Mouse (Mus musculus) megakaryocyte, adult 5-6 weeks (primary cell): ENCODE data around the gene Lrrc74b. TPM values are rescaled to one million over a fixed set of nuclear protein-coding genes. Genes with fewer than 3 reads are reported as not detected.
"Not testable (repeated sequence)": the region's sequence is repeated elsewhere in the genome, so short reads cannot be mapped to it uniquely, and the experiment has no call there.

Experiments
- ATAC-seq: 2 replicates; pipeline ENCODE4 v1.8.0; 2016; ENCODE audit warnings: mild to moderate bottlenecking, inconsistent platforms; ENCODE audit not compliant: poor library complexity, severe bottlenecking
- total RNA-seq, 2 experiments: library from RNA; stranded (forward) in 1 of 2; stranded (reverse) in 1 of 2; fragments of 153-499, 151-499 nt in 1 of 2; fragments of 221-1000, 200-1000 nt in 1 of 2; gene quantifications; 2 replicates each; pipeline versions ENCODE4 v1.2.3 to v1.2.4; 2015 to 2017

Gene Lrrc74b
- total RNA-seq (2015) (not detected in 2 replicates), total RNA-seq (2017) (not detected in 2 replicates)

DNA sequence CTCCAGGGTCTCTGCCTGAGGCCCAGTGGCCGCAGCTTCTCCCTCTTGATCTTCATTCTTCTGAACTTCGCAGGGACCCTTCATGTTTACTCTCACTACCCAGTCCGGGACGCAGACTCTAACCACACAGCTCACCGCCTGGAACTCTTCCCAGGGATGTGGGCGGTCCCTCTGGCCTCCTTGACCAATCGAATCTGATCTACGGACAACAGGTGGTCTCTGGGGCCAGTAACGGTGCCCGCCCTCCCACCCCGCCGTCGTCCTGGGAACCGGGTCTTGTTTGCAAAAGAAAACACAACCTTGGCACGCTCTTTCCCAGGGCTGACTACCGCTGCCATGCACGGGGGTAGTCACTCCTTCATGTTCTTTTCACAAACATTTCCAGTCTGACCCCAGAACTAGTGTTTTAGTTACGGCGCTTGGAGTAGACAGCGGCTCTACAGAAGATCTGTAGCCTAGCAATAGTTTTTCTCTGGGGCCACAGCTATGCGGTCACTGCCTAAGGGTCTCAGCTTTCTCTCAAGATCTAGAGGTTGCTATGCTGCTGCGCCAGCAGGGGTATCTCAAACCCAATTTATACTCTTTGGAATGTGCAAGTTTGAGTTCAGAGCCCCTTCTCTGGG, at the start of gene Lrrc74b:
TSS of gene Lrrc74b (minus strand) at position 120 of the 623 bp plus-strand sequence.
- ATAC-seq, result no peak

DNA sequence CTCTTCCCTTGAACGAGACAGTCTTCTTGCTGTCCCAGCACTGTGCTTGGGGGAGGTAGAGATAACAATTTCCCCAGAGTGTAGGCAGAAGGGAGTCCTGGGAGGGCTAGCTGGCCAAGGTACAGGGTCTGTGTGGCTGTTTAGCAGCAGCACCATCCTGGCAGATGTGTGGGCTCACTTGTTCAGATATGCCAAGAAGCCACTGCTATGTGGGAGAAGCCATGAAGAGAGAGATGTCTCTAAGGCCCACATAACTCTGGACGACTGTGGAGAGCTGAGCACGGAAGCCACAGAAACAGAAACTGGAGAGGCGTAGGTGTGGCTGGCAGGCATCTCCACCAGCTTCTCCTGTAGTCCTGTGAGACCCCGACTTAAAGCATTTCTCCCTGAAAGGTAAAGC, 44.6 kb upstream of the Lrrc74b start:
- ATAC-seq, result no peak

DNA sequence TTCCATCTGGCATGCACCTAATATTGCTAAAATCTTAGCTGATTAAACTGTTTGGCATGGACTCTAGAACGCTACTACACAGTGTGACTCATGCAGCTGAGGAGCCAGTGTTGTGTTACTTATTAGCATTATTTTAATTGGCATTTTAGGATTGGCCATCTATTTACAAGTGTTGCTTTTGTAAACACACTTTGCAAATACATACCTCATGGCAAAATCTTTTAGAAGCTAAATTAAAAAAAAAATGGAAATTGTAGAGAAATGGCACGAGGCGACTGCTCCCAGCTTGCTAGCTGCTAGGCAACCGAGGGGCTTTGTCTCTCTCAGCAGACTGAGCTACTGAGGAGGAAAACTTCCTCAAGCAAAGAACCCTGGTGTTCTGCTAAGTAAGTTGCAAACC, 43.9 kb upstream of the Lrrc74b start:
- ATAC-seq, result no peak

DNA sequence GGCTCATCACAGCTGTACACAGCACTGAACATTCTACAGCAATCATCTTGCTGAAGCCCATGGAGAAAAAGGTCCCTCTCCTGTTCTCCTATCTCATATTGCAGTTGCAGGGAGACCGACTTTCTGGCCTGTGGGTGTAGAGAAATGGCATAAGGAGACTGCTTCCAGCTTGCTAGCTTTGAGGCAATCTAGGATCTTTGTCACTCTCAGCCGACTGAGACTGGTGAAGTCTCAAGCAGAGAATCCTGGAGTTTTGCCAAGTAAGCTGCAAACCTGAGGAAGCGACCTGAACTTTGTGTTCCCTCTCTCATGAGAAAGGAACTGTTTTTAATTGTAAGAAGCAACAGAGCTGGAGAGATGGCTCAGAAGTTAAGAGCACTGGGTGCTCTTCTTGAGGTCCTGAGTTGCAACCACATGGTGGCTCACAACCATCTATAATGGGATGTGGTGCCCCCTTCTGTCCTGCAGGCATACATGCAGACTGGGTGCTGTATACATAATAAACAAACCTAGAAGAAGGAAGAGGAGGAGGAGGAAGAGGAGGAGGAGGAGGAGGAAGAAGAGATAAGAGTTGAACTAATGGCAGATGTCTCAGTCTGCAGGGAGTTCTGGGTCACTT, 40.0 kb upstream of the Lrrc74b start:
- no peak for ATAC-seq

DNA sequence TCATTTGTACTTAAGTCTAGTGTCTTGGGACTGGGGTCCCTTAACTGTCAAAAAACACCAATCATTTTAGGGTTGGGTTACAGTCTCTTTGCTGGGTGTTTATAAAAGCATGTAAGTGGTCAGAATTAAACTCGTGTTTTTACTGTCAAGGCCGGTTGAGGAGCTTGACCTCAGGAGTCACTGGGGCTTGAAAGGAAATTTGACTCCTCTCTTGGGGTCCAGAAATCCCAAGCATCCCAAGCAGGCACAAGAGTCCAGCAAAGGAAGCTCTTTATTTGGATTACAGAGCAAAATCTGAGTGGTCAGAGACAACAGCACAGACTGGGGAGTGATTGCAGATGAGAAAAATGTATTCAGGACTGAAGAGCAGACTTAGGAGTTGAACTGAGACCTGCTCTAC, 29.7 kb upstream of the Lrrc74b start:
- no peak for ATAC-seq

DNA sequence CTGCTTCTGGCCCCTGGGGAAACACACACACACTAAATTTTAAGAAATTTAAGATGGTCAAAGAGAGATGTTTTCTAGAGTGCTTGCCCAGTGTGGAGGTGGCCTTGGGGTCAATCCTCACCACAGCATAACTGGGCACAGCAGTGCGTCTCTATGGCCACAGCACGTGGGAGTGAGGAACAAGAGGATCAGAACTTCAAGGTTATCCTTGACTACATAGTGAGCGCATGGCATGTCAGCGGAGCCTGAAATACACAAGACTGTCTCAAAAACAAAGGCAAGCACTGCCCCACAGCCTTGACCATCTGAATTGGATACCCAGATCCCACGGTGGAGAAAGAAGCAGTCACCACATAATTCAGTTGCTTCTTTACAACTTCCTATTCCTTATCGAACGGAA, 23.5 kb upstream of the Lrrc74b start:
- no peak for ATAC-seq

DNA sequence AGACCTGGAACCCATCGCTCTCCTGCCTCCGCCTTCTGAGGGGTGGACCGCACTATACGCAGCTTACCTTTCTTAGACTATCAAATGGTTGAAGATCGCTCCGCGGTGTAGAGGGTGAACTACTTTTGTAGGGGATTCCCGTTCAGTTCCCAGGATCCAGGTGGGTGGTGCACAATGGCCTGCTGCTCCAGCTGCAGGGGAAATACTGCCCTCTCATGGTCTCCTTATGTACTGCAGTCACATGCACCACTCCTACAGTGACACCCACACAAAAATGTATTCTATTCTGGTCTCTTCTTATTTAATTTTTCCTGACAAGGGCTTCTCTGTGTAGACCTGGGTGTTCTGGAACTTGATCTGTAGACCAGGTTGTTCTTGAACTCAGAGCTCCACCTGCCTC, 22.0 kb upstream of the Lrrc74b start, which contains the start of gene Slc7a4:
TSS of gene Slc7a4 (minus strand) at position 151 of the 400 bp plus-strand sequence.
- ATAC-seq, result no peak

DNA sequence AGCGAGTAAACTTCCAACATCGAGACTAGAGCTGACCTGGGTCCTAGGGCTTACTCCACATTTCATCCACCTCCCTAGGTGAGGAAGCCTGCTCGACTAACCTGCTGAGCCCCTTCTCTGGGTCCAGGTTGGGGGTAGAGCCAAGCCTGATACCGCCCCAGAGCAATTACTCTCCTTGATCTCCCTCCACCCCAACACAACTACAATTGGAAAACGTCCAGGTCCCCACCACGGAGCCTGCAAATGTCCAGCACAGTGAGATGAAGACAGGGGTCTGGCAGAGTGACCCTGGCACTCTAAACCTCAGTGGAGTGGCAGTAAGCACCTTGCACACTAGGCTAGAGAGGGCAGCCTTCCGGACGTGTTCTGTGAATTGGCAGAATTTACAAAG, 15.8 kb upstream of the Lrrc74b start:
- no peak for ATAC-seq

DNA sequence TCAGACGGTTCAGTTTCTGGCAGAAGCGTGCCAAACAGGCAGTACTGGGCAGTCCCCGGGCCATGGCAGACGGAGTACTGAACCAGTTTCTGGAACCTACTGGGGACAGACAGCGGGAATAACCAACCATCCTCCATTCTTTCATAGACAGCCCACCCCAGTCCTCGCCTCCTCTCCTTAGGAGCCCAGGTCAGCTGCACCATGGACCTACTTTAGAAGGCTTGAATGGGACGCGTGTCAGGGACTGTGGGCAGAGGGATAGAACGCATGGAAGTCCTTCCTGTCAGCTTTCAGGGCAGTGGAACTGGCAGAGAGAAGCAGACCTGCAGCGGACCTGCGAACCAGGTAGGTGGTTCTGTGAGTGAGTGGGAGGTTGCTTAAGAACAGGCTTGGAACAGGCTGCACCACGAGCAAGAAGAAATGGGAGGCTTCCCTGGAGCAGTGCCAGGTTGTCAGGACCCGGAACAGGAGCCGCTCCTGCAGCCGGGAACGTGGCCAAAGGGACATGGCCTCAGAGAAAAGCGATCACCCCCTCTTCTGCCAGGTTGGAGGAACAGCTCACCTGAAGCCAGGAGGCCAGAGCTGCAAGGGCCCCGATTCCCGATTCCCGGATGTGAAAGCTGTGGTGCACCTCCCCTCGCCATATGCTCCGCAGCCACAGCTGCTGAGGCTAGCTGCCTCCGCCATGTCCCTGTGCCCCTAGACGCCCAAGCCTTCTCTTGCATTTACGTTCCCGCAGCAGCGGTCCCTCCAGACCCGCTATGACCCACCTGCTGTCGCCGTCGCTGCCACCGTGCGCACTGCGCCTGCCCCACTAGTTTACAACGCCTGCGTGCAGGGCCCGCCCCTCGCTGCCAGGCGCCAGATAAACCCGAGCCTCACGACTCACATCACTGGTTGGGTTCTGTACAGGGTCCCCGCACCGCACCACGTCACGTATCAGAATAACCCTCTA, 15.1 kb upstream of the Lrrc74b start:
- peak; percentile 49 for ATAC-seq

DNA sequence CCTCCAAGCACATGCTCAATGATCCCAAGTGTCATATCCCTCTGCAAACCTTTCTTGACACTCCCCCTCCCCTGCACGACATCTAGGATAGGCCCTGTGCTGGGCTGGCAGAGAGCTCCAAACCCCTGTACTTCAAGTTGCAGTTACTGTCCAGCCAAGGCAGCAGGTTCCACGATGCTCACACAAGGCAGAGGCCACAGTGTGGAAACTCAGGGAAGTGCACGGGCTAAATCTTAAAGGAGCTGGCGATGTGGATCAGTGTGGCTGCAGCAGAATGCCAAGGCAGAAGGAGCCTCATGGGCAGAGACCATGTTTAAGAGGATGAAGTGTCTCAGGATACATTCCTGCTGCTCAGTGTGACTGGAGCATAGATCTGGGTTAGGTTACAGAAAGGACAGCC, 5.1 kb upstream of the Lrrc74b start:
- no peak for ATAC-seq

DNA sequence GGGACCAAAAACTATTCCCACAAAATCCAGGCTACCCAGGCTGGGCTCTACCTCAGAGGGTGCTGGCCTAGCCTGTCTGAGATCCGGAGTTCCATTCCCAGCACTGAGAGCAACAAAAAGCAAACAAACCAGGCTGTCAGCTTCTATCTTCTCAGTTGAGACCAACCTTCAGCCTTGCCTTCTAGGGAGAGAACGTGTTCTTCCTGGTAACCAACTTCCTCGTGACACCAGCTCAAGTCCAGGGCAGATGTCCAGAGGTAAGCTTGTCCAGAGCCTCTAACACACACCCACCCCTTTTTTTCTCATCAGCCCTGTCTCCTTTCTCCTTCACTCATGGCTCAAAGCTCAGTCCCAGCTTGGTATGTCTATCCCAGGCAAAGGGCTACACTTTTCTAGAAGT, 3.7 kb upstream of the Lrrc74b start:
- no peak for ATAC-seq

DNA sequence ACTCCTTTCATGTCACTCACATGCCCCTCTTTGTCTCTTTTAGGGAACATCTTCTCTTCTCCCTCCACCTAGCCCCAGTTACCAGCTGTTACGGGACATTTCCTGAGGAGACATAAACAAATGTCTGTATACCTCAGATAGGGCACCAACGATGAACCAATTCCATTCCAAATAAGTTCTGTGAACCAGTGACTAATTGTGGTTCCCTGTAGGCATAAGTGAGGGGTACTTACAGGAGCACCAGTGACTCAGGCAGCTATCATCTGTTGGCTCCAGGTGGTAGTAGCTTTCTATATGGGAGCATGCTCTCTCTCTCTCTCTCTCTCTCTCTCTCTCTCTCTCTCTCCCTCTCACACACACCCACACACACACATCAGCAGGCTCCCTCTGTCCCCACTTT, 3.2 kb upstream of the Lrrc74b start:
- ATAC-seq, result no peak

DNA sequence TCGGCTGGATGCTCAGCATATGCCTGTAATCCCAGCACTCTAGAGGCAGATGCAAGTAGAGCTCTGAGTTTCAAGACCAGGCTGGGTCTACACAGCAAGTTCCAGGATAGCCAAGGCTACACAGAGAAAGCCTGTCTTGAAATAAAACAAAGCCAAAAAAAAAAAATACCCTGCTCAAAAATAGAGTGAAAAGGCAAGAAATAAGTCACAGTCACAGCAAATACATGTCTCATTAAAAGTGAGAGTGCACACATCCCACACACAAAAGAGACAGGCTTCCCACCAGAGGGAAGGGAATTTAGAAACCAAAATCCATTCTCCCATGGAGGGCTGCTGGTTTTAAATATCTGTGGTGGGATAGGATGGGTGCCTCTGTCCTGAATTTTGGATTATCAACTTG, 2.5 kb upstream of the Lrrc74b start:
- ATAC-seq, result no peak

DNA sequence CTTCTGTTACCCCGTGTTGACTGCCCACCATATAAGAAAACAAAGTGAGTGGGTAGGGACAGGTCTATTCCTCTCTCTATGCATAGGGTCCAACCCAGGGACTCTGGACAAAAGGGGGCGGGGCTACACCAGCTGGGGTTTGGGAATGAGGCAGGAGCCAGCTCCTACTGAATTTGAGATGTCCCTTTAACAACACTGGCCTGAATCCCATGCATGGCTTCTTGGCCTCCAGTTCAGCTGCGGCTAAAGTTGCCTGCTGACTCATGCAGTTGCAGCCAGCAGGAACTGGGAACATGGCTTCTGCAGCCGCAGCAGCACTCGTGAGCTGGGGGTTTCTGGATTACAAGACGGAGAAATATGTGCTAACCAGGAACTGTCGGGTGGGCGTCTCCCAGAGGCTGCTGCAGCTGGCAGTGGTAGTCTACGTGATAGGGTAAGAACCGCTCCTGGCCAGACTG, 733 bp upstream of the Lrrc74b start, which contains the start of gene P2rx6:
TSS of gene P2rx6 (plus strand) at position 135 of the 458 bp plus-strand sequence.
- ATAC-seq, result peak; percentile 55

DNA sequence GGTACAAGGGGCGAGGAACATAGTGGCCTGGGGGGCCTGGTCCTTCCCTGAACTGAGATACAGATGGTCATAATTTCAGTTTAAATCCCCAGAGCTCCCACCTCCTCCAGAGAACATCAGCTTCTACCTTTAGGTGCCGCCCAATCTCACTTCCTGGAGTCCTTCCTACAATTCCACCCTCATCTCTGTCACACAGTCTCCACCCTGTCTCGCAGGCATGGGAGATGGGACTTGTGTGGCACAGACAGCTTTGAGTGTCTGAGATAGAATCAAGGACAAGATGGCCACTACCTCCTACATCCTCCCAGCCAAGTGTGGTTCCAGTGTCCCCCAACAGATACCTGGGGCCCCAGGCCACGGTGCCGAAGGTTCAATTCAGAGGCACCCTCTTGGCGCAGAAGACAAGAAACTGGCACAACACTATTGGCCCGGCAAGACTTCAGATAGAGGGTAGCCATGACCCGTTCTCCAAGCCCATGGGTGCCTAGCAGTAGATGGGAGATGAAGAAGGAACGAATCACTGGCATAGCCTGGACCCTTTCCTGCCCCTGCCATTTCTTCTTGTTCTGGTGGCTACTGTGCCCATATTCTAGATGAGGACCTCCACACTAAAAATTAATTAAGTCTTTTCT, 1.5 kb downstream of the Lrrc74b start:
- no peak for ATAC-seq

DNA sequence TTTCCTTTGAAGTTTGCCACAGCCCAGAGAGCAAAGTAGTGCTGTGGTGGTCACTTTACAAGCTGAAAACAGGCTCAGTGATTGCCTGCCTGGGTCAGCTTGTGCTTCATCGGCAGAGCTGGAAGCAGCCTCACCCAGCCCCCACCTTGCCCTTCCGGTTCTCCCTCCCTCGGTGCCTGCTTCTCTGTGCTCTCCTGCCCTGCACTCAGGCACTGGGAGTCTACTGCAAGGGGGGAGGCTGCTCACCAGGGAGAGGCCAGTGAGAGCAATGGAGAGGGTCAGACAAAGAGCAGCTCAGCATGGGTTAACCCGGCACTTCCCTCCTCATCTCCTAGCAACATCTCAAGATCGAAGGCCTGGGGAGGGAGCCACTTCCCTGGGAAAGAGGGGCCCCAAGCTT, 2.2 kb downstream of the Lrrc74b start:
- ATAC-seq, result no peak

DNA sequence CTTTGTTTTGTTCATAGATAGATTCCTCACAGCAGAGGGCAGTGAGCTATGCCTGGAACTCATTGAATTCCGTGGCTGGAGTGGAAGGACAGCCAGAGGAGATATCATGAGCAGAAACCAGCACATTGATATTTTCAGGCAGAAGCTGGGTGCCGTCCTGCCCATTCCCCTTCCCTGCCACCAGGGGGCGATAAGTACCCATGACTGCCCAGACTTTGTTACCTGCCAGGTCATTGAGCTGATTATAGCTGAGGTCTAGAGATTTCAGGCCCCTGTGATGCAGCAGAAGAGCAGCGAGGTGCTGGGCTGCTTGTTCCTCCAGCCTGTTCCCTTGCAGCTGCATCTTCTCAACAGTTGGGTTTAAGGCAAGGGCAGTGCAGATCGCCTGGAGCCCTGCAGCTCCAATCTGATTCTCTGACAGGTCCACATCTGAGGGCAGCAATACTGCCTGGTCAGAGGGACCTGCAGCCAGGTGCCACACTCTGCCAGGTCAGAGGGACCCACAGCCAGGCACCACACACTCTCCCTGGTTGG, 3.0 kb downstream of the Lrrc74b start:
- peak; percentile 62 for ATAC-seq

DNA sequence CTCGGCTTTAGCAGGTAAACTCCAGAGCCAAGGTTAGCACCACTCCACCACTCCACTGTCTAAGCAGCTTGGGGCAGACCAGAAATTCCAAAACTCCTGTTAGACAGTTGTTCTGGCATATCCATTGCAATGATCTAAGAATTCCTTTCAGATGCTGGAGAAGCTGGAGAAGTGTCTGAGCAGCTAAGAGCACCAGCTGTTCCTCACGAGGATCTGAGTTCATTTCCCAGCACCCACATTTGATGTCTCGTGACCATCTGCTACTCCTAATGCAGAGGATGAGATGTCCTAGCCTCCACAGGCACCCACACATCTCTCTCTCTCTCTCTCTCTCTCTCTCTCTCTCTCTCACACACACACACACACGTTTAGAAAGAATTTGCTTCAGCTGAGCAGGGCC, 4.1 kb downstream of the Lrrc74b start:
- no peak for ATAC-seq

DNA sequence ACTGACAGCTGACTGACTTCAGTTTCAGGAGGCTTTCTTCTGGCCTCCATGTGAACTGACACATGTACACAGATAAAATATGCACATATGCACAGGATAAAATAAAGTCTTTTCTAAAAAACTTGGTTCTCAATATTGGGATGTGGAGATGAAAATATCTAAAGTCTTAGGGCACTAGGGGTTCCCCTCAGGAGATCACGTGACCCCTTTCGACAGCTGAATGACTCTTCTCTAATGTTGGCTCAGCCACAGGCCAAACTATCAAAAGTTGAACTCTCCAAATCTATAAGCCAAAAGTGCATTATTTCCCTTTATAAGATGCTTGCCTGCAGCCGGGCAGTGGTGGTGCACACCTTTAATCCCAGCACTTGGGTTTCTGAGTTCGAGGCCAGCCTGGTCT, 4.9 kb downstream of the Lrrc74b start:
- no peak for ATAC-seq

DNA sequence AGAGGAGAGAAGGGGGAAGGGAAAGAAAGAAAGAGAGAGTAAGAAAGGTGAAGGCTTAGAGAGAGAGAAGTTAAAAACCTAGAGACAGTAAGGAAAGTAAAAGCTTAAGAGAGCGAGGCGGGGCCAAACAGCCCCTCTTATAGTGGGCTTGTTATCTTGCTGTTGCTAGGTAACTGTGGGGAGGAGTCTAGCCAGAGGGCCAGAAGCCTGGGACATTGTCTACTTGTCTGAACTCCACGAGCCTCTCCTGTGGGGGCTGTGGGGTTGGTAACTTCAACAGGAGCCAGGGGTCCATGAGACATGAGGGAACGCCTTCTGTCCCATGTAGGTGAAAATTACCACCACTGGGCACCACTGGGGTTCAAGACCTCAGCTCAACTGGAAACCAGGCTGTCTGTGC, 6.3 kb downstream of the Lrrc74b start:
- not testable (repeated sequence) for ATAC-seq
